Mouse (Mus musculus): ENCODE data around the gene Cox7a1.

DNA sequence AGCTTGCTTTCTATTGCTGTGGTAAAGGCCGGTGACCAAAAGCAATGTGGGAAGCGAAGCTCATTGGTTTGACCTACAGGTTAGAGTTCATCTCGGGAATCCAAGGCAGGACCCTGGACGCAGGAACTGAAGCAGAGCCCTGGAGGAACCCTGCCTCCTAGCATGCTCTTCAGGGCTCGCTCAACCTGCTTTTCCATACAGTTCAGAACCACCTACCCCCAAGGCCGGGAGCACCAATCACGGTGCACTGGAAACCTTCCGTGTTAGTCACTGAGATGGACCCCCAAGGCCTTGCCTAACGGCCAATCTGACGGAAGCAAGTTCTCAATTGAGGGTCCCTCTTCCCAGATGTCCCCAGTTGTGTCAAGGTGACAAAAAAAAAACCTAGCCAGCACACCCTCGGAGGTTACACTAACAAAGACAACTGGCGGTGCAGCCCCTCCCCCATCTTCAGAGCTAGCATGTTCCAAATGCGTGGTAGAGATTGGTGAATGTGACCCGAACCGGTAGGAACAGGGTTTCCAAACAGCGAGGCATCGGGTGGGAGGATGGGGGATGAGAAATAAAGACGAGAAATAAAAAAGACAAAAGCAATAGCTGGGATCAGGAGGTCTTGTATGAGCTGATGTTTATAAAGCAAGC is 15.7 kb downstream of the Cox7a1 start:
- no peak for TF ChIP-seq POLR2A (IDR thresholded peaks at IDR 0.05; ENCODE audit: insufficient read length, low read depth)
- TF ChIP-seq MYOD1 (IDR thresholded peaks at IDR 0.05; ENCODE audit: control insufficient read depth in 1 of 3, insufficient read length in 2 of 3, low read depth in 2 of 3): no peak
- TF ChIP-seq POLR2AphosphoS2 (IDR thresholded peaks at IDR 0.05; ENCODE audit: insufficient read length, low read depth): no peak
- no peak for TF ChIP-seq E2F4 (IDR thresholded peaks at IDR 0.05; ENCODE audit: insufficient read depth)
- TF ChIP-seq SRF (IDR thresholded peaks at IDR 0.05; ENCODE audit: control insufficient read depth, insufficient read length, low read depth): no peak
- no peak for TF ChIP-seq CEBPB (IDR thresholded peaks at IDR 0.05; ENCODE audit: insufficient read depth, poor library complexity, severe bottlenecking)
- TF ChIP-seq TCF3 (IDR thresholded peaks at IDR 0.05; ENCODE audit: insufficient read length, low read depth): no peak
- TF ChIP-seq MYOG (IDR thresholded peaks at IDR 0.05; ENCODE audit: control insufficient read depth in 1 of 3, insufficient read depth in 1 of 3, insufficient read length in 2 of 3, low read depth in 2 of 3): no peak
- TF ChIP-seq USF1 (IDR thresholded peaks at IDR 0.05; ENCODE audit: low read depth): no peak

Data from myocyte (in vitro differentiated cells).